Mouse (Mus musculus): ENCODE measurements at regions not wholly inside any gene's neighbourhood (a gene's known extent, or its start where the extent isn't known, plus 50 kb on each side); places are given as distances from the start of the nearest gene placed in this dataset.
"Not testable (repeated sequence)": the region's sequence is repeated elsewhere in the genome, so short reads cannot be mapped to it uniquely, and the experiment has no call there.

DNA sequence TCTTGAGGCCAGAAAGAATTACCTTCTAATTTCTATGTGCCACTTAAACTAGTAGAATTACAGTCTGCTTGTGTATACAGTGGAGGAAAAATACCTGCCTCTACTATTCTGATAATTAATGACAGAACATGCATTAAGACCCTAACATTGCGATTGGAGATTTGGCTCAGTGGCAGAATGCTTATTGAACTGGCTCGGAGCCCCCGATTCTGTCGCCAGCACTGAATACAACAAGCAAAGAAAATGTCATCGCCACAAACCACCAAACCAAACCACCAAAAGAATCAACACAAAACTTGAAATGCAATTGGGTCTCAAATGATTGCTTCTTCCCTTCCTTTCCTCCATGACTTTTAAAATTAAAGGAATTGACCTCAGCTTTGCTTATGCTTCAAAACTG lies 122.9 kb upstream of the Emcn start:
- DNase-seq (ENCODE audit: extremely low read depth, low read depth), result no peak

- no peak for DNase-seq (ENCODE audit: extremely low read depth, low read depth)
These were observed 114.7 kb upstream of the Emcn start for GRCm38 (mm10) chr3:137226151-137226550.

DNA sequence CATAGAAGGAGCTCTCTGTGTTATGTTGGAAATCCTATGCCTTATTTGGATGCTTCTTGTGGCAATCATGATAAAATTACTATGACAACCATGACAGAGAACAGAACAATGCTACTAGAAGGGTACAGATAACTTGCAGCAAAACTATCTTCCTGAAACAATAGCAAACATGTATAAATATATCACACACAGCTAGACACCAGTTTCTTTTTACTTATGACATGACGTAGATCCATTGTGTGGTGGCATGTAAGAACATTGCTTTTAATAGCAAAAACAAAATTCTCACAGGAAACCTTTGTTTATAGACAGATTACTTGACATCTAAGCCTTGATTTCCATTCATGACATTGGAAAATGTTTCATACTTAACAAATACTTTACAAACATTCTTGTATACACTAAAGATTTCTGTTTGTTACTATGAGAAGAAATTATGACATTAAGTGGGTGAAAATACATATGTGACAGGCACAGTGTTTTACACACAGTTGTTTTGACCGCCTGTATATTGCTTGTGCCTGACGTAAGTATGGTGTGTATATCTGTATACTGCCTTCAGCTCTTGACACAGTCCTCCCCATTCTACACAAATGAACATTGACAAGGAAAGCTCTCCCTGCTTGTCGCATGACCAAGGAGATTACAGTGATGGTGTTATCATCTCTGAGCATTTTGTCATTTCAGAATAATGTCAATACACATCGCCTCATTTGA lies 113.6 kb upstream of the Emcn start:
- no peak for DNase-seq (ENCODE audit: extremely low read depth, low read depth)

- DNase-seq (ENCODE audit: extremely low read depth, low read depth), result no peak
These were observed 112.5 kb upstream of the Emcn start for GRCm38 (mm10) chr3:137228416-137228815.

GRCm38 (mm10) chr3:137242877-137243276 lies 98.0 kb upstream of the Emcn start:
- DNase-seq (ENCODE audit: extremely low read depth, low read depth), result no peak

- DNase-seq (ENCODE audit: extremely low read depth, low read depth), result no peak
These were observed 77.0 kb upstream of the Emcn start for GRCm38 (mm10) chr3:137263907-137264306.

DNA sequence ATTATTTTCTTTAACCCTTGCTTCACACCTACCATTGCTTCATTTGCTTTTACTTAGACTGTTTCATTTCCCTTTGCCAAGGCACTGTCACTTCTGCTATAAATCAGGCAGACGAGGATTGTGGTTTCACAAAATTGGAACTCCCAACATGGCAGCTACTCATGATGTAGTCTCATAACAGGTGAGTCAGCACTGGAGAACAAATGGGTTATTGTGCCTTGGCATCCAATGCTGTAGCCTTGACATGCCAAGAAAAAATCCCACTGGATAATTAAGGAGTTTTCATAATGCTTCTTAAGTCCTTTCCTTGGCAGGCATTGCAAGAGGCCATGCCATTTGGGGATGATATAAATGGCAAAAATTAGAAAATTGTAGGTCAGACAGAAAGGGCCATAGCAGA lies 73.1 kb upstream of the Emcn start:
- DNase-seq (ENCODE audit: extremely low read depth, low read depth), result no peak

- no peak for DNase-seq (ENCODE audit: extremely low read depth, low read depth)
These were observed 65.4 kb upstream of the Emcn start for GRCm38 (mm10) chr3:137275444-137275843.

DNA sequence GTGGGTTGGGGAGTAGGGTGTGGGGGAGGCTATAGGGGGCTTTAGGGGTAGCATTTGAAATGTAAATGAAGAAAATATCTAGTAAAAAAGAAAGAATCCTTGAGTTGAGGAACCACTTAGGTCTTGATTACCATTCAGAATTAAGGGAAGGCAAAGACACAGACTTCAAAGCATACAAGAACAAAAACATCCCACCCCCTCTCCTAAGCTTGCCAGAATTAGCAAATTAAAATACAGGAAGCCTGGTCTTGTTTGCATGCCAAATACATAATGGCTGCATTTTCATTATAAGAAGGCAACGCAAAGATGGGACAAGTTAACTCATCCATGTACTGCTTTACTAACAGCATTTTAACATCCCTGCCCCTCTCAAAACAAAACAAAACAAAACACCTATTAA lies 61.6 kb upstream of the Emcn start:
- DNase-seq (ENCODE audit: extremely low read depth, low read depth), result no peak

- no peak for DNase-seq (ENCODE audit: extremely low read depth, low read depth)
These were observed 59.8 kb upstream of the Emcn start for GRCm38 (mm10) chr3:137281052-137281451.

- not testable (repeated sequence) for DNase-seq (ENCODE audit: extremely low read depth, low read depth)
These were observed 53.3 kb upstream of the Emcn start for GRCm38 (mm10) chr3:137287558-137287957.

- DNase-seq (ENCODE audit: extremely low read depth, low read depth), result no peak
These were observed 52.4 kb upstream of the Emcn start for GRCm38 (mm10) chr3:137288301-137288942.

DNA sequence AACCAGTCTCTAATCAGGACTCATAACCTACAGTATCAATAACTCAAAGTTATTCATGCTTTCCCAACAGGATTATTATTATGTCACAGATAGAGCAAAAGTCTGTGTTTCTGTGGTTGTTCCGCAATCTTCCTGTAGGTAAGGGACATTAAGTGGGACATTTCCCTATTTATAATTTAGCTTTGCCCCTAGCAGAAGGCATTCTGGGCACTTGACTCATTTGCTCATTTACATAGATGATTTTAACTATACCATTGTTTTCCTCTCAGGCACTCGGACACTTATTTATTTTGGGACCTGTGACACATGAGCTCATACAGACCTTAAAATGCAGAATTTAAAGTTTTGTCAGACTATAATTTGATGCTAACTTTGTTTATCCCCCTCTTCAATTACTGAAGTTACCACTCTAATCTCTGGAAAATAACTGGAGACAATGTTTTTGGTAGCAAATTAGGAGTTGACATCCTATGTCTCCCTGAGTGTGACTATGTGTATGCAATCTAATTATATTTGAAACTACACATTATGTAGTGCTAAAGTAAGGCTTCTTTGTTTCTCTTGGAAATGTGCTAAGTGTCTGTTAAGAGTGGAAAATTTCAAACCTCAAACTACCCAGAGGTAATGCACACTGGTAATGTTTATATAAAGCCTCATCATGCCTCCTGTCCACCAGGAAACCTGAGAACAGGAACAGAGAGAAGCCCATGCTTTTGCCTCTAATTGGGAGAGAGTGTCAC lies 51.8 kb upstream of the Emcn start:
- no peak for DNase-seq (ENCODE audit: extremely low read depth, low read depth)

DNA sequence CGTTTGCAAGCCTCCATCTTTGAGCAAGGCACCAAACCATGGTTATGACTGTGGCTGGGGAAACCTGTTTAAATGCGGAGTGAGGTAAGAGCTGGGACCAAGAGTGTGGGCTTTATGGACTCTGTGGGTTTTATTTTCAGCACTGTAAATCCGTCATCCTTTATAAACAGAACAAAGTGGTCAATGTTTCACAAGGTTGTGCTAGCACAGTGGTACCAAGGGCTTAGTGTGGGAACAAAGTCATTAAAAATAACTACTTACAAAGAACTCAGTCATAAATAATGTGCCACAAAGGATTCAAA lies 51.2 kb upstream of the Emcn start:
- DNase-seq (ENCODE audit: extremely low read depth, low read depth), result no peak
